10 mouse cellular contexts compared by ENCODE assay signal in the genomic region with DNA sequence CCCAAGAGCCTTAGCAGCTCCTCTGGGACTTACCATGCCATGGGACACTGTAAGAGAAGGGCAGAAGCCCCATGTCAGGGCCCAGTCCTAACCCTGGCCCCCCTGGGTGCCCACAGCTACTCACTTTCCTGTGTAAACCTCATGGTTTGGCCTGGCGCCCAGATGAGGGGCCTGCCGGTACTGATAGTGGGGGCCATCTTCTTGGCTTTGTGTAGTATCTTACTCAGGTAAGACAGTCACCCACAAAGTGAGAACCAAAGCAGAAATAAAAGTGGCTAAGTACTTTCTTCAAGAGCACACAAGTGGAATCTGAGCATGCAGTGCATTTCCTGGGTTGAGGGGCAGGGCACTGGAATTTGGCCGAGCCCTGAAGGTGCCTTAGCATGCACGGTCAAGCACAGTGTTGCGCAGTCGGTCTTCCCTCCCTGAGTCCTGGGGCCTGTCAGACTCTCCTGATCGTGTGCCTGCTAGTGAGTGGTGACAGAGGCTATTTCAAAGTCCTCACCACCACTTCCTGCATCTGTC. TPM values are rescaled to one million over a fixed set of nuclear protein-coding genes. Genes with fewer than 3 reads are reported as not detected.
DNase-seq lines count a peak whose midpoint lies in the region; ATAC-seq lines count a peak whose summit lies in the region.
"Had no signal": no experiment of that assay in that cellular context is flagged by ENCODE, and none has a peak within 500 bp of the region (broad histone marks: within the 10 kb centered on the region; RNA-seq: fewer than 3 reads in every experiment).

No protein-coding gene starts in this region.

- H3K27me3 ChIP-seq in lung, embryonic 16.5 days (ENCODE audit: control insufficient read depth, insufficient read depth, low read depth, low read length) = no peaks in the 10 kb centered on the region
- H3K27me3 ChIP-seq: embryonic facial prominence, embryonic 13.5 days had no signal

- WGBS in lung, embryonic 16.5 days = 51% methylated on average over 7 of the region's 7 CpGs

- peak; percentile 21 to 42 for DNase-seq in urinary bladder, adult 18-20 months (ENCODE audit: low spot score in 2 of 2)
- no peak for DNase-seq in urinary bladder, postnatal 4 days (ENCODE audit: low spot score in 2 of 2)
- peak; percentile 34 to 36 for DNase-seq in urinary bladder, postnatal 36 days (ENCODE audit: low spot score in 2 of 2)
- DNase-seq in layer of hippocampus, adult 8-10 months (ENCODE audit: low spot score in 2 of 2) = no peak
- no peak for DNase-seq in ovary, postnatal 14 days (ENCODE audit: low spot score)
- DNase-seq in layer of hippocampus, adult 9-11 months = no peak
- DNase-seq: gastrocnemius, postnatal 36 days had no signal

- H3K9ac ChIP-seq in lung, embryonic 16.5 days (ENCODE audit: low read length) = no peak overlapping the region; the same call in 1 of the 2 replicates
- H3K9ac ChIP-seq: embryonic facial prominence, embryonic 13.5 days had no signal

- ATAC-seq in granulocyte monocyte progenitor cell, adult 5-6 weeks (replicated peaks; ENCODE audit: poor library complexity, severe bottlenecking) = peak; percentile 75
- peak; percentile 93 for ATAC-seq in lung, embryonic 16.5 days (ENCODE audit: low read depth)

- H3K36me3 ChIP-seq in lung, embryonic 16.5 days (ENCODE audit: control insufficient read depth, insufficient read depth, low read length) = peaks cover 14% of the 10 kb centered on the region

- H3K27ac ChIP-seq in lung, embryonic 16.5 days (ENCODE audit: low read length) = peak overlapping the region; percentile 85
- H3K27ac ChIP-seq: embryonic facial prominence, embryonic 13.5 days had no signal

- no peak overlapping the region for H3K4me2 ChIP-seq in lung, embryonic 16.5 days (ENCODE audit: low read depth, low read length)
- H3K4me2 ChIP-seq: embryonic facial prominence, embryonic 13.5 days had no signal

- no peak overlapping the region for H3K4me3 ChIP-seq in lung, embryonic 16.5 days (ENCODE audit: low read length)
- H3K4me3 ChIP-seq: embryonic facial prominence, embryonic 13.5 days had no signal

- no peaks in the 10 kb centered on the region for H3K9me3 ChIP-seq in lung, embryonic 16.5 days (ENCODE audit: control insufficient read depth, low read length)
- H3K9me3 ChIP-seq: embryonic facial prominence, embryonic 13.5 days had no signal

- peaks cover 13% of the 10 kb centered on the region for H3K4me1 ChIP-seq in lung, embryonic 16.5 days (replicated peaks; ENCODE audit: control insufficient read depth, insufficient read depth, low read length)
- H3K4me1 ChIP-seq: embryonic facial prominence, embryonic 13.5 days had no signal

RNA-seq across cellular contexts. Expression of a gene that starts 21.9 kb away (rescaled TPM):
- total RNA-seq in granulocyte monocyte progenitor cell, adult 5-6 weeks (2014; fragmentation: Nextera tagmentation) = not detected in 2 replicates
- 0.26 TPM in 1 of 2 replicates, not detected in the other for total RNA-seq in granulocyte monocyte progenitor cell, adult 5-6 weeks (2017)
- 0.08 and 0.13 TPM in 2 replicates for polyA plus RNA-seq in lung, embryonic 16.5 days (2015; fragmentation: Nextera tagmentation; extraction: Ambion mirVana)
- total RNA-seq in layer of hippocampus, adult 8-10 months (2022) = under 1 TPM; 0.55 to 0.94 (median 0.79) TPM
- total RNA-seq: gastrocnemius, postnatal 36 days had no signal

Comparison
In these comparisons a context has a peak if more than half of its experiments do, and no peak if none do; other contexts are left out.
1. DNase-seq: peak in urinary bladder, adult 18-20 months (2 of 2) and urinary bladder, postnatal 36 days (2 of 2); none in urinary bladder, postnatal 4 days (0 of 2), layer of hippocampus, adult 8-10 months (0 of 2), ovary, postnatal 14 days (single experiment) and layer of hippocampus, adult 9-11 months (single experiment).